Mouse (Mus musculus) MEL (cell line): ENCODE data around the gene Cldn34b2. TPM values are rescaled to one million over a fixed set of nuclear protein-coding genes. Genes with fewer than 3 reads are reported as not detected.

ENCODE experiments used
- DNase-seq: peaks from one replicate; pipeline ENCODE4 v3.0.0; 2011; ENCODE audit warnings: low read depth, low spot score
- H3K27ac ChIP-seq: 2 replicates; pipeline ENCODE4 v1.5.1; 2012; ENCODE audit warnings: low read depth, mild to moderate bottlenecking, control low read depth, low read length, moderate library complexity; ENCODE audit not compliant: control insufficient read depth
- H3K27me3 ChIP-seq, 2 experiments: fragments of 150-350 bp in 1 of 2; sonication (generic) in 1 of 2; 2 replicates each; pipeline ENCODE4 v1.6.1; 2012; ENCODE audit warnings: low read length in 2 of 2, mild to moderate bottlenecking in 2 of 2, improper control_type of control experiment in 1 of 2, moderate library complexity in 1 of 2; ENCODE audit not compliant: insufficient read depth in 2 of 2, control insufficient read depth in 1 of 2
- H3K36me3 ChIP-seq, 2 experiments: 2 replicates each; pipeline ENCODE4 v1.6.1; 2012 to 2014; ENCODE audit warnings: low read length in 2 of 2, improper control_type of control experiment in 1 of 2, inconsistent platforms in 1 of 2, mild to moderate bottlenecking in 1 of 2; ENCODE audit not compliant: insufficient read depth in 2 of 2, control insufficient read depth in 1 of 2
- H3K4me1 ChIP-seq, 2 experiments: fragments of 150-350 bp in 1 of 2; sonication (generic) in 1 of 2; 2 replicates each; pipeline ENCODE4 v1.6.1; 2012; ENCODE audit warnings: low read length in 2 of 2, improper control_type of control experiment in 1 of 2, mild to moderate bottlenecking in 1 of 2; ENCODE audit not compliant: insufficient read depth in 2 of 2, control insufficient read depth in 1 of 2
- H3K4me3 ChIP-seq, 2 experiments: fragments of 150-350 bp in 1 of 2; sonication (generic) in 1 of 2; 2 replicates each; pipeline ENCODE4 v1.5.1; 2012; ENCODE audit warnings: low read depth in 2 of 2, low read length in 2 of 2, mild to moderate bottlenecking in 2 of 2, moderate library complexity in 2 of 2, control low read depth in 1 of 2, improper control_type of control experiment in 1 of 2; ENCODE audit not compliant: control insufficient read depth in 1 of 2, insufficient read depth in 1 of 2
- H3K79me2 ChIP-seq: 2 replicates; pipeline ENCODE4 v1.6.1; 2012; ENCODE audit warnings: mild to moderate bottlenecking, low read length, moderate library complexity; ENCODE audit not compliant: control insufficient read depth, poor library complexity, insufficient read depth
- H3K9ac ChIP-seq: 2 replicates; pipeline ENCODE4 v1.6.1; 2012; ENCODE audit warnings: low read depth, mild to moderate bottlenecking, control low read depth, low read length, moderate library complexity; ENCODE audit not compliant: control insufficient read depth, poor library complexity, severe bottlenecking
- H3K9me3 ChIP-seq: fragments of 150-350 bp; sonication (generic); replicated peaks from 2 replicates; pipeline ENCODE4 v1.6.1; 2012; ENCODE audit warnings: mild to moderate bottlenecking, low read length, improper control_type of control experiment, moderate library complexity; ENCODE audit not compliant: insufficient read depth
- CHD2 ChIP-seq: IDR thresholded peaks from 2 replicates; pipeline ENCODE4 v1.6.1; 2011; ENCODE audit warnings: low read length, improper control_type of control experiment
- CTCF ChIP-seq, 3 experiments: IDR thresholded peaks in 2 of 3; conservative IDR thresholded peaks in 1 of 3; 2 replicates each; pipeline ENCODE4 v1.5.1; 2011 to 2012; ENCODE audit warnings: low read length in 3 of 3, low read depth in 2 of 3, mild to moderate bottlenecking in 2 of 3, improper control_type of control experiment in 1 of 3, inconsistent platforms in 1 of 3, mixed read lengths in 1 of 3, moderate library complexity in 1 of 3; ENCODE audit not compliant: control insufficient read depth in 1 of 3, insufficient read depth in 1 of 3, poor library complexity in 1 of 3, severe bottlenecking in 1 of 3
- E2F4 ChIP-seq: IDR thresholded peaks from 2 replicates; pipeline ENCODE4 v1.6.1; 2011; ENCODE audit warnings: low read depth, low read length, improper control_type of control experiment, borderline replicate concordance
- EP300 ChIP-seq, 2 experiments: IDR thresholded peaks; 2 replicates each; pipeline ENCODE4 v1.6.1; 2011; ENCODE audit warnings: improper control_type of control experiment in 2 of 2, low read length in 2 of 2, low read depth in 1 of 2, mild to moderate bottlenecking in 1 of 2
- GABPA ChIP-seq: IDR thresholded peaks from 2 replicates; pipeline ENCODE4 v1.6.1; 2012; ENCODE audit warnings: low read depth, mild to moderate bottlenecking, inconsistent platforms, low read length, improper control_type of control experiment, moderate library complexity
- KAT2A ChIP-seq: conservative IDR thresholded peaks from 2 replicates; pipeline ENCODE4 v1.6.1; 2012; ENCODE audit warnings: low read depth, low read length, improper control_type of control experiment, inconsistent platforms
- MEF2A ChIP-seq: IDR thresholded peaks from 2 replicates; pipeline ENCODE4 v1.6.1; 2014; ENCODE audit warnings: low read depth, mild to moderate bottlenecking, inconsistent platforms, low read length, improper control_type of control experiment; ENCODE audit not compliant: poor library complexity, insufficient replicate concordance, severe bottlenecking; ENCODE audit errors: extremely low read depth
- MYB ChIP-seq: IDR thresholded peaks from 2 replicates; pipeline ENCODE4 v1.6.1; 2011; ENCODE audit warnings: mild to moderate bottlenecking, low read depth, low read length, improper control_type of control experiment
- NELFE ChIP-seq: IDR thresholded peaks from 2 replicates; pipeline ENCODE4 v1.6.1; 2011; ENCODE audit warnings: low read depth, low read length, improper control_type of control experiment
- NRF1 ChIP-seq: IDR thresholded peaks from 2 replicates; pipeline ENCODE4 v1.6.1; 2014; ENCODE audit warnings: low read depth, mild to moderate bottlenecking, inconsistent platforms, low read length, improper control_type of control experiment, moderate library complexity; ENCODE audit not compliant: poor library complexity, insufficient read depth, severe bottlenecking
- POLR2A ChIP-seq, 2 experiments: IDR thresholded peaks; 2 replicates each; pipeline ENCODE4 v1.6.1; 2011 to 2012; ENCODE audit warnings: low read length in 2 of 2, mild to moderate bottlenecking in 2 of 2, control low read depth in 1 of 2, improper control_type of control experiment in 1 of 2, low read depth in 1 of 2, moderate library complexity in 1 of 2; ENCODE audit not compliant: control insufficient read depth in 1 of 2, insufficient read depth in 1 of 2, poor library complexity in 1 of 2
- POLR2AphosphoS2 ChIP-seq: IDR thresholded peaks from 2 replicates; pipeline ENCODE4 v1.6.1; 2011; ENCODE audit warnings: low read length, improper control_type of control experiment
- TAL1 ChIP-seq: IDR thresholded peaks from 2 replicates; pipeline ENCODE4 v1.6.1; 2012; ENCODE audit warnings: mild to moderate bottlenecking, inconsistent platforms, low read length, moderate library complexity, mixed read lengths
- UBTF ChIP-seq: IDR thresholded peaks from 2 replicates; pipeline ENCODE4 v1.6.1; 2012; ENCODE audit warnings: low read depth, mild to moderate bottlenecking, inconsistent platforms, low read length, improper control_type of control experiment, moderate library complexity, borderline replicate concordance; ENCODE audit not compliant: insufficient read depth
- USF1 ChIP-seq: IDR thresholded peaks from 2 replicates; pipeline ENCODE4 v1.6.1; 2014; ENCODE audit warnings: low read depth, mild to moderate bottlenecking, inconsistent platforms, low read length, improper control_type of control experiment, moderate library complexity
- USF2 ChIP-seq, 2 experiments: IDR thresholded peaks; 2 replicates each; pipeline ENCODE4 v1.6.1; 2011 to 2012; ENCODE audit warnings: improper control_type of control experiment in 2 of 2, low read length in 2 of 2, borderline replicate concordance in 1 of 2, inconsistent platforms in 1 of 2, low read depth in 1 of 2, mild to moderate bottlenecking in 1 of 2; ENCODE audit not compliant: insufficient read depth in 1 of 2
- ZC3H11A ChIP-seq: IDR thresholded peaks from 2 replicates; pipeline ENCODE4 v1.6.1; 2012; ENCODE audit warnings: low read depth, mild to moderate bottlenecking, inconsistent platforms, low read length, improper control_type of control experiment
- polyA plus RNA-seq, 2 experiments: library from polyadenylated mRNA; stranded (reverse) in 1 of 2; unstranded in 1 of 2; fragments of >175 nt in 1 of 2; fragments of >200 nt in 1 of 2; gene quantifications; 2 replicates each; pipeline versions ENCODE4 v1.2.1 to v1.2.4; 2012; ENCODE audit warnings: low replicate concordance in 2 of 2, low read depth in 1 of 2; ENCODE audit not compliant: insufficient read length in 2 of 2, insufficient read depth in 1 of 2, missing spikeins in 1 of 2
- total RNA-seq: library from RNA; depleted of rRNA; stranded (reverse); fragments of 300-350 nt; gene quantifications from 2 replicates; pipeline ENCODE4 v1.2.3, GENCODE M21; 2012

Gene Cldn34b2
- total and polyA plus RNA-seq, 3 experiments = not detected

- H3K79me2 ChIP-seq = no peaks in the 10 kb centered on the region
- no peaks in the 10 kb centered on the region for H3K27me3 ChIP-seq
- no peak for TF ChIP-seq ZC3H11A
- TF ChIP-seq POLR2AphosphoS2 = no peak
- TF ChIP-seq GABPA = no peak
- TF ChIP-seq TAL1 = no peak
- TF ChIP-seq NELFE = no peak
- no peak for TF ChIP-seq NRF1
- TF ChIP-seq EP300 (IDR thresholded peaks at IDR 0.05; ENCODE audit: low read depth in 1 of 2, low read length in 2 of 2) = no peak
- no peak for TF ChIP-seq USF1
- no peak for TF ChIP-seq KAT2A
- no peak for TF ChIP-seq MYB
- no peak for TF ChIP-seq E2F4
- TF ChIP-seq USF2 (IDR thresholded peaks at IDR 0.05; ENCODE audit: borderline replicate concordance in 1 of 2, insufficient read depth in 1 of 2, low read depth in 1 of 2, low read length in 2 of 2) = no peak
- TF ChIP-seq, all 39 proteins: peak for 0
- H3K9ac ChIP-seq = no peak overlapping the region
- no peak overlapping the region for H3K27ac ChIP-seq
- H3K36me3 ChIP-seq = no peaks in the 10 kb centered on the region
- no peaks in the 10 kb centered on the region for H3K9me3 ChIP-seq
- H3K4me3 ChIP-seq = no peak overlapping the region
- DNase-seq = no peak
- no peaks in the 10 kb centered on the region for H3K4me1 ChIP-seq
Observed at GRCm38 (mm10) chrX:155169886-155170285, 41.7 kb upstream of the Cldn34b2 start.

- TF ChIP-seq USF2 (IDR thresholded peaks at IDR 0.05; ENCODE audit: borderline replicate concordance in 1 of 2, insufficient read depth in 1 of 2, low read depth in 1 of 2, low read length in 2 of 2) = no peak
- TF ChIP-seq NRF1 = no peak
- no peak for TF ChIP-seq EP300 (IDR thresholded peaks at IDR 0.05; ENCODE audit: low read depth in 1 of 2, low read length in 2 of 2)
- no peak for TF ChIP-seq GABPA
- TF ChIP-seq UBTF = no peak
- TF ChIP-seq USF1 = no peak
- TF ChIP-seq POLR2A (IDR thresholded peaks at IDR 0.05; ENCODE audit: control insufficient read depth in 1 of 2, insufficient read depth in 1 of 2, low read depth in 1 of 2, low read length in 2 of 2, poor library complexity in 1 of 2) = no peak
- TF ChIP-seq MEF2A = no peak
- no peak for TF ChIP-seq CHD2
- no peak for TF ChIP-seq CTCF (IDR thresholded peaks at IDR 0.05 in 2 of 3, conservative IDR thresholded peaks at IDR 0.05 in 1 of 3; ENCODE audit: control insufficient read depth in 1 of 3, insufficient read depth in 1 of 3, low read depth in 2 of 3, low read length in 3 of 3, poor library complexity in 1 of 3, severe bottlenecking in 1 of 3)
- TF ChIP-seq, all 39 proteins: peak for 0
- Histone ChIP-seq H3K27me3 (no peaks in the 10 kb centered on the region), H3K79me2 (no peaks in the 10 kb centered on the region), H3K9me3 (no peaks in the 10 kb centered on the region), H3K9ac (no peak overlapping the region), H3K4me3 (no peak overlapping the region), H3K4me1 (no peaks in the 10 kb centered on the region), H3K36me3 (no peaks in the 10 kb centered on the region), H3K27ac (no peak overlapping the region)
- no peak for DNase-seq
Observed at GRCm38 (mm10) chrX:155167667-155168066, 39.5 kb upstream of the Cldn34b2 start.
